Mouse (Mus musculus): ENCODE measurements at regions not wholly inside any gene's neighbourhood (a gene's known extent, or its start where the extent isn't known, plus 50 kb on each side); places are given as distances from the start of the nearest gene placed in this dataset.

GRCm38 (mm10) chr1:41981545-41981944 is 714.0 kb upstream of the Pou3f3 start:
- POLR2A ChIA-PET: no interaction called here
- CTCF ChIA-PET: no interaction called here

- CTCF ChIA-PET: no interaction called here
- POLR2A ChIA-PET: no interaction called here
Observed at GRCm38 (mm10) chr1:42006235-42006634, 689.3 kb upstream of the Pou3f3 start.

GRCm38 (mm10) chr1:42008046-42008445 is 687.5 kb upstream of the Pou3f3 start:
- ChIA-PET POLR2A (no interaction called here), CTCF (no interaction called here)

GRCm38 (mm10) chr1:42012911-42013310 is 682.7 kb upstream of the Pou3f3 start:
- ChIA-PET POLR2A (no interaction called here), CTCF (no interaction called here)

GRCm38 (mm10) chr1:42018966-42019365 is 676.6 kb upstream of the Pou3f3 start:
- POLR2A ChIA-PET: no interaction called here
- CTCF ChIA-PET: no interaction called here

GRCm38 (mm10) chr1:42025781-42026180 is 669.8 kb upstream of the Pou3f3 start:
- ChIA-PET POLR2A (interaction anchor here in 1 of 4 experiments (0.6 kb wide), 1 partner anchor 207 kb away, joined by 3 read pairs; no protein-coding TSS in a partner anchor), CTCF (interaction anchor here in 1 of 4 experiments (0.5 kb wide), 1 partner anchor 667 kb away, joined by 6 read pairs; no protein-coding TSS in a partner anchor)

- ChIA-PET POLR2A (no interaction called here), CTCF (no interaction called here)
Observed at GRCm38 (mm10) chr1:42026423-42026822, 669.1 kb upstream of the Pou3f3 start.

GRCm38 (mm10) chr1:42033786-42034185 is 661.8 kb upstream of the Pou3f3 start:
- ChIA-PET POLR2A (no interaction called here), CTCF (no interaction called here)

GRCm38 (mm10) chr1:42035371-42035770 is 660.2 kb upstream of the Pou3f3 start:
- ChIA-PET POLR2A (no interaction called here), CTCF (no interaction called here)

GRCm38 (mm10) chr1:42041544-42041943 is 654.0 kb upstream of the Pou3f3 start:
- POLR2A ChIA-PET: interaction anchor here in 1 of 4 experiments (0.6 kb wide), 1 partner anchor 85 kb away, joined by 3 read pairs; no protein-coding TSS in a partner anchor
- CTCF ChIA-PET: no interaction called here

GRCm38 (mm10) chr1:42058494-42058893 is 637.1 kb upstream of the Pou3f3 start:
- POLR2A ChIA-PET: no interaction called here
- CTCF ChIA-PET: interaction anchor here in 2 of 4 experiments (0.5 to 0.6 kb wide), 2 partner anchors 984 to 1420 kb away, joined by 3 read pairs; no protein-coding TSS in a partner anchor

GRCm38 (mm10) chr1:42070064-42070463 is 625.5 kb upstream of the Pou3f3 start:
- POLR2A ChIA-PET: no interaction called here
- CTCF ChIA-PET: no interaction called here

GRCm38 (mm10) chr1:42096026-42096425 is 599.5 kb upstream of the Pou3f3 start:
- ChIA-PET POLR2A (no interaction called here), CTCF (no interaction called here)

GRCm38 (mm10) chr1:42098580-42098979 is 597.0 kb upstream of the Pou3f3 start:
- POLR2A ChIA-PET: no interaction called here
- CTCF ChIA-PET: no interaction called here

- CTCF ChIA-PET: no interaction called here
- POLR2A ChIA-PET: no interaction called here
Observed at GRCm38 (mm10) chr1:42107521-42107920, 588.0 kb upstream of the Pou3f3 start.

GRCm38 (mm10) chr1:42107925-42108324 is 587.6 kb upstream of the Pou3f3 start:
- CTCF ChIA-PET: no interaction called here

GRCm38 (mm10) chr1:42152175-42152790 is 543.3 kb upstream of the Pou3f3 start:
- ChIA-PET CTCF (interaction anchor here in 1 of 4 experiments (0.5 kb wide), 1 partner anchor 1355 kb away, joined by 3 read pairs; no protein-coding TSS in a partner anchor), POLR2A (no interaction called here)

More at GRCm38 (mm10) chr1:42107925-42108324, 587.6 kb upstream of the Pou3f3 start:
- POLR2A ChIA-PET: no interaction called here

- ChIA-PET POLR2A (interaction anchor here in 1 of 4 experiments (0.7 kb wide), 1 partner anchor 19 kb away, joined by 4 read pairs; no protein-coding TSS in a partner anchor), CTCF (interaction anchor here in 1 of 4 experiments (0.5 kb wide), 1 partner anchor 1355 kb away, joined by 3 read pairs; no protein-coding TSS in a partner anchor)
Observed at GRCm38 (mm10) chr1:42152916-42153315, 542.7 kb upstream of the Pou3f3 start.

GRCm38 (mm10) chr1:42167790-42168572 is 527.6 kb upstream of the Pou3f3 start:
- ChIA-PET CTCF (no interaction called here), POLR2A (interaction anchor here in 1 of 4 experiments (0.5 kb wide), 1 partner anchor 1215 kb away, joined by 3 read pairs; no protein-coding TSS in a partner anchor)

GRCm38 (mm10) chr1:42169505-42169904 is 526.1 kb upstream of the Pou3f3 start:
- CTCF ChIA-PET: no interaction called here
- POLR2A ChIA-PET: no interaction called here

- ChIA-PET CTCF (no interaction called here), POLR2A (no interaction called here)
Observed at GRCm38 (mm10) chr1:42186295-42186694, 509.3 kb upstream of the Pou3f3 start.
